Mouse (Mus musculus): ENCODE measurements around the gene Gm20388. TPM values are rescaled to one million over a fixed set of nuclear protein-coding genes. Genes with fewer than 3 reads are reported as not detected.

Gm20388 gene
- polyA plus RNA-seq, 1 experiment from 2014 or later, result not detected

- no peak for ATAC-seq (ENCODE audit: low FRiP score, low TSS enrichment)
- no peaks in the 10 kb centered on the region for H3K4me1 ChIP-seq (replicated peaks; ENCODE audit: control insufficient read depth, insufficient read depth)
- H3K4me3 ChIP-seq (ENCODE audit: low read depth, low read length), result no peak overlapping the region
- no peaks in the 10 kb centered on the region for H3K36me3 ChIP-seq (ENCODE audit: control insufficient read depth, insufficient read depth, low read length)
- whole genome bisulfite sequencing, result 63% methylated on average over 6 of the region's 6 CpGs
- no peaks in the 10 kb centered on the region; the same call in 1 of the 2 replicates for H3K27me3 ChIP-seq (ENCODE audit: control insufficient read depth, insufficient read depth, low read length)
- H3K9ac ChIP-seq (ENCODE audit: low read length), result no peak overlapping the region
- no peaks in the 10 kb centered on the region for H3K9me3 ChIP-seq (ENCODE audit: control insufficient read depth, low read length)
- TF ChIP-seq EP300 (optimal IDR thresholded peaks at IDR 0.05) (no peak), CTCF (IDR thresholded peaks at IDR 0.05; ENCODE audit: low read depth) (no peak)
- no peak overlapping the region for H3K4me2 ChIP-seq (replicated peaks; ENCODE audit: low read depth)
- H3K27ac ChIP-seq (replicated peaks), result no peak overlapping the region
- DNase-seq (ENCODE audit: low spot score), result no peak
These were observed 2543.8 kb downstream of the Gm20388 start for GRCm38 (mm10) chr8:122454409-122454808.

- Histone ChIP-seq H3K9me3 (ENCODE audit: control insufficient read depth, low read length) (no peaks in the 10 kb centered on the region), H3K9ac (ENCODE audit: low read length) (no peak overlapping the region), H3K27me3 (ENCODE audit: control insufficient read depth, insufficient read depth, low read length) (no peaks in the 10 kb centered on the region; the same call in 1 of the 2 replicates), H3K4me2 (replicated peaks; ENCODE audit: low read depth) (no peak overlapping the region), H3K4me3 (ENCODE audit: low read depth, low read length) (no peak overlapping the region), H3K36me3 (ENCODE audit: control insufficient read depth, insufficient read depth, low read length) (no peaks in the 10 kb centered on the region), H3K4me1 (replicated peaks; ENCODE audit: control insufficient read depth, insufficient read depth) (no peaks in the 10 kb centered on the region; the same call in 1 of the 2 replicates), H3K27ac (replicated peaks) (no peak overlapping the region)
- ATAC-seq (ENCODE audit: low FRiP score, low TSS enrichment) (no peak), DNase-seq (ENCODE audit: low spot score) (no peak)
- 65% methylated on average over 11 of the region's 11 CpGs for WGBS
- no peak for TF ChIP-seq CTCF (IDR thresholded peaks at IDR 0.05; ENCODE audit: low read depth)
- TF ChIP-seq EP300 (optimal IDR thresholded peaks at IDR 0.05), result no peak
These were observed 2546.5 kb downstream of the Gm20388 start for GRCm38 (mm10) chr8:122457171-122457570.

GRCm38 (mm10) chr8:122459218-122459900, 2548.7 kb downstream of the Gm20388 start:
- Histone ChIP-seq H3K27ac (replicated peaks) (no peak overlapping the region), H3K36me3 (ENCODE audit: control insufficient read depth, insufficient read depth, low read length) (no peaks in the 10 kb centered on the region), H3K4me3 (ENCODE audit: low read depth, low read length) (no peak overlapping the region), H3K27me3 (ENCODE audit: control insufficient read depth, insufficient read depth, low read length) (no peaks in the 10 kb centered on the region; the same call in 1 of the 2 replicates), H3K9ac (ENCODE audit: low read length) (no peak overlapping the region), H3K4me2 (replicated peaks; ENCODE audit: low read depth) (no peak overlapping the region), H3K9me3 (ENCODE audit: control insufficient read depth, low read length) (no peaks in the 10 kb centered on the region), H3K4me1 (replicated peaks; ENCODE audit: control insufficient read depth, insufficient read depth) (no peaks in the 10 kb centered on the region; the same call in 1 of the 2 replicates)
- WGBS, result 49% methylated on average over 6 of the region's 6 CpGs
- ATAC-seq (ENCODE audit: low FRiP score, low TSS enrichment), result no peak
- TF ChIP-seq EP300 (optimal IDR thresholded peaks at IDR 0.05) (no peak), CTCF (IDR thresholded peaks at IDR 0.05; ENCODE audit: low read depth) (peak; percentile 56)
- no peak for DNase-seq (ENCODE audit: low spot score)

- Histone ChIP-seq H3K27me3 (ENCODE audit: control insufficient read depth, insufficient read depth, low read length) (no peaks in the 10 kb centered on the region; the same call in 1 of the 2 replicates), H3K9ac (ENCODE audit: low read length) (peak overlapping the region; percentile 27; the same call in 1 of the 2 replicates), H3K9me3 (ENCODE audit: control insufficient read depth, low read length) (no peaks in the 10 kb centered on the region), H3K4me2 (replicated peaks; ENCODE audit: low read depth) (peak overlapping the region; percentile 52), H3K4me3 (ENCODE audit: low read depth, low read length) (peak overlapping the region; percentile 27), H3K4me1 (replicated peaks; ENCODE audit: control insufficient read depth, insufficient read depth) (no peaks in the 10 kb centered on the region; the same call in 1 of the 2 replicates), H3K36me3 (ENCODE audit: control insufficient read depth, insufficient read depth, low read length) (no peaks in the 10 kb centered on the region), H3K27ac (replicated peaks) (no peak overlapping the region; the same call in 1 of the 2 replicates)
- TF ChIP-seq CTCF (IDR thresholded peaks at IDR 0.05; ENCODE audit: low read depth) (no peak), EP300 (optimal IDR thresholded peaks at IDR 0.05) (no peak)
- DNase-seq (ENCODE audit: low spot score) (no peak), ATAC-seq (ENCODE audit: low FRiP score, low TSS enrichment) (no peak)
- 35% methylated on average over 7 of the region's 7 CpGs for WGBS
These were observed 2549.3 kb downstream of the Gm20388 start for GRCm38 (mm10) chr8:122459990-122460389.

GRCm38 (mm10) chr8:122460524-122461472, 2550.2 kb downstream of the Gm20388 start, which contains the start of gene Snai3:
Gene Snai3, minus strand, starts transcription at chr8:122460733.
- ATAC-seq (ENCODE audit: low FRiP score, low TSS enrichment), result peak; percentile 89

More at GRCm38 (mm10) chr8:122460524-122461472, 2550.2 kb downstream of the Gm20388 start, which contains the start of gene Snai3:
- 3% methylated on average over 51 of the region's 56 CpGs for WGBS
- DNase-seq (ENCODE audit: low spot score), result peak; percentile 87
- Histone ChIP-seq H3K4me2 (replicated peaks; ENCODE audit: low read depth) (peak within 1 kb of the TSS; percentile 52), H3K9ac (ENCODE audit: low read length) (peak within 1 kb of the TSS; percentile 27; the same call in 1 of the 2 replicates), H3K27ac (replicated peaks) (no peak within 1 kb of the TSS; the same call in 1 of the 2 replicates), H3K4me3 (ENCODE audit: low read depth, low read length) (peak within 1 kb of the TSS; percentile 27), H3K9me3 (ENCODE audit: control insufficient read depth, low read length) (no peaks in the 10 kb centered on the region), H3K36me3 (ENCODE audit: control insufficient read depth, insufficient read depth, low read length) (no peaks in the 10 kb centered on the region; the same call in 1 of the 2 replicates), H3K27me3 (ENCODE audit: control insufficient read depth, insufficient read depth, low read length) (no peaks in the 10 kb centered on the region; the same call in 1 of the 2 replicates), H3K4me1 (replicated peaks; ENCODE audit: control insufficient read depth, insufficient read depth) (no peaks in the 10 kb centered on the region; the same call in 1 of the 2 replicates)
- TF ChIP-seq EP300 (optimal IDR thresholded peaks at IDR 0.05), result no peak
- TF ChIP-seq CTCF (IDR thresholded peaks at IDR 0.05; ENCODE audit: low read depth), result no peak
